Mouse (Mus musculus) forebrain, postnatal 0 days (tissue): ENCODE data around the gene Efna5. TPM values are rescaled to one million over a fixed set of nuclear protein-coding genes. Genes with fewer than 3 reads are reported as not detected.

Experiments used
- ATAC-seq: fragments of 200-750 bp; cut with Nextera tagmentation; 2 replicates; pipeline ENCODE4 v1.8.0; 2017; ENCODE audit warnings: mild to moderate bottlenecking, moderate library complexity
- DNase-seq: peaks from one replicate; pipeline ENCODE4 v3.0.0-alpha.2; 2015
- H3K27ac ChIP-seq: fragments of 300-500 bp; sonication (generic); 2 replicates; pipeline ENCODE4 v1.5.1; 2014; ENCODE audit warnings: low read depth, mild to moderate bottlenecking, antibody characterized with exemption, low read length, moderate library complexity, mixed read lengths
- H3K27me3 ChIP-seq: fragments of 300-500 bp; sonication (generic); 2 replicates; pipeline ENCODE4 v1.6.1; 2014; ENCODE audit warnings: mild to moderate bottlenecking, low read length, mixed read lengths; ENCODE audit not compliant: insufficient read depth
- H3K36me3 ChIP-seq: fragments of 300-500 bp; sonication (generic); 2 replicates; pipeline ENCODE4 v1.6.1; 2014; ENCODE audit warnings: mild to moderate bottlenecking, moderate library complexity; ENCODE audit not compliant: insufficient read depth
- H3K4me1 ChIP-seq: fragments of 300-500 bp; sonication (generic); 2 replicates; pipeline ENCODE4 v1.6.1; 2014; ENCODE audit warnings: antibody characterized with exemption; ENCODE audit not compliant: insufficient read depth
- H3K4me2 ChIP-seq: fragments of 300-500 bp; sonication (generic); 2 replicates; pipeline ENCODE4 v1.6.1; 2014; ENCODE audit warnings: low read depth, mild to moderate bottlenecking, moderate library complexity
- H3K4me3 ChIP-seq: fragments of 300-500 bp; sonication (generic); 2 replicates; pipeline ENCODE4 v1.5.1; 2014; ENCODE audit warnings: low read depth, low read length, mixed read lengths
- H3K9ac ChIP-seq: fragments of 300-500 bp; sonication (generic); 2 replicates; pipeline ENCODE4 v1.6.1; 2014; ENCODE audit warnings: mild to moderate bottlenecking
- H3K9me3 ChIP-seq: fragments of 300-500 bp; sonication (generic); 2 replicates; pipeline ENCODE4 v1.6.1; 2016; ENCODE audit warnings: low read length
- CTCF ChIP-seq: sonication (generic); IDR thresholded peaks from 2 replicates; pipeline ENCODE4 v1.5.1; 2016; ENCODE audit warnings: antibody characterized with exemption, control low read depth, low read depth
- WGBS: fragments of 180-500 bp; shearing (Covaris S2); extraction: QIAGEN DNeasy Blood & Tissue Kit; methylation state at CpG from one replicate; pipeline ENCODE4 v1.1.7; 2014; 5-methylcytosine and 5-hydroxymethylcytosine counted together
- polyA plus RNA-seq: library from polyadenylated mRNA; unstranded; fragments of >200 nt; fragmentation: Nextera tagmentation; extraction: Ambion mirVana; gene quantifications from 2 replicates; pipeline ENCODE4 v1.2.1, GENCODE M21; 2015
- total RNA-seq: library from RNA; depleted of rRNA; stranded (reverse); fragments of >200 nt; gene quantifications from 2 replicates; pipeline ENCODE4 v1.2.3, GENCODE M21; 2014

Gene Efna5
- total and polyA plus RNA-seq, 2 experiments from 2014 or later, result 7.0 to 27.0 TPM

GRCm38 (mm10) chr17:62774749-62775148 is 106.4 kb downstream of the Efna5 start:
- no peak overlapping the region for H3K4me2 ChIP-seq
- no peak overlapping the region for H3K9ac ChIP-seq
- no peaks in the 10 kb centered on the region for H3K27me3 ChIP-seq
- no peak overlapping the region for H3K27ac ChIP-seq
- no peaks in the 10 kb centered on the region for H3K9me3 ChIP-seq
- no peak overlapping the region for H3K4me3 ChIP-seq
- TF ChIP-seq CTCF, result no peak
- H3K36me3 ChIP-seq, result no peaks in the 10 kb centered on the region
- no peak for DNase-seq
- no peak for ATAC-seq
- WGBS, result 95% methylated on average over 7 of the region's 7 CpGs
- H3K4me1 ChIP-seq, result no peaks in the 10 kb centered on the region

GRCm38 (mm10) chr17:62766705-62767104 is 114.4 kb downstream of the Efna5 start:
- DNase-seq, result no peak
- Histone ChIP-seq H3K27ac (no peak overlapping the region), H3K36me3 (no peaks in the 10 kb centered on the region), H3K4me3 (no peak overlapping the region), H3K4me1 (no peaks in the 10 kb centered on the region), H3K4me2 (no peak overlapping the region), H3K27me3 (no peaks in the 10 kb centered on the region), H3K9me3 (no peaks in the 10 kb centered on the region), H3K9ac (no peak overlapping the region)
- WGBS, result 52% methylated on average over 4 of the region's 4 CpGs
- TF ChIP-seq CTCF, result no peak
- no peak for ATAC-seq

- Histone ChIP-seq H3K4me3 (no peak overlapping the region), H3K9ac (no peak overlapping the region), H3K27ac (no peak overlapping the region), H3K9me3 (no peaks in the 10 kb centered on the region), H3K27me3 (no peaks in the 10 kb centered on the region), H3K4me1 (no peaks in the 10 kb centered on the region), H3K36me3 (no peaks in the 10 kb centered on the region), H3K4me2 (no peak overlapping the region)
- DNase-seq, result no peak
- WGBS, result 78% methylated on average over 4 of the region's 4 CpGs
- no peak for ATAC-seq
- TF ChIP-seq CTCF, result no peak
These were observed 116.0 kb downstream of the Efna5 start for GRCm38 (mm10) chr17:62765165-62765564.

GRCm38 (mm10) chr17:62756951-62757350 is 124.2 kb downstream of the Efna5 start:
- no peak overlapping the region for H3K27ac ChIP-seq
- DNase-seq (no peak), ATAC-seq (no peak)
- H3K9me3 ChIP-seq, result no peaks in the 10 kb centered on the region
- no peak overlapping the region for H3K4me3 ChIP-seq
- 88% methylated on average over 3 of the region's 3 CpGs for WGBS
- H3K27me3 ChIP-seq, result no peaks in the 10 kb centered on the region
- no peaks in the 10 kb centered on the region for H3K36me3 ChIP-seq
- TF ChIP-seq CTCF, result no peak
- H3K9ac ChIP-seq, result no peak overlapping the region
- H3K4me1 ChIP-seq, result no peaks in the 10 kb centered on the region
- H3K4me2 ChIP-seq, result no peak overlapping the region

GRCm38 (mm10) chr17:62755635-62756034 is 125.5 kb downstream of the Efna5 start:
- 92% methylated on average over 2 of the region's 2 CpGs for WGBS

GRCm38 (mm10) chr17:62754638-62755037 is 126.5 kb downstream of the Efna5 start:
- ATAC-seq (no peak), DNase-seq (no peak)
- Histone ChIP-seq H3K36me3 (no peaks in the 10 kb centered on the region), H3K4me3 (no peak overlapping the region), H3K27me3 (no peaks in the 10 kb centered on the region), H3K4me1 (no peaks in the 10 kb centered on the region), H3K9ac (no peak overlapping the region), H3K4me2 (no peak overlapping the region), H3K27ac (no peak overlapping the region), H3K9me3 (no peaks in the 10 kb centered on the region)
- TF ChIP-seq CTCF, result no peak
- 89% methylated on average over 4 of the region's 4 CpGs for WGBS

More at GRCm38 (mm10) chr17:62755635-62756034, 125.5 kb downstream of the Efna5 start:
- no peak overlapping the region for H3K4me3 ChIP-seq
- H3K9ac ChIP-seq, result no peak overlapping the region
- H3K27me3 ChIP-seq, result no peaks in the 10 kb centered on the region
- no peak overlapping the region for H3K4me2 ChIP-seq
- no peak overlapping the region for H3K27ac ChIP-seq
- no peaks in the 10 kb centered on the region for H3K9me3 ChIP-seq
- DNase-seq (no peak), ATAC-seq (no peak)
- H3K36me3 ChIP-seq, result no peaks in the 10 kb centered on the region
- H3K4me1 ChIP-seq, result no peaks in the 10 kb centered on the region
- no peak for TF ChIP-seq CTCF

GRCm38 (mm10) chr17:62752381-62752889 is 128.7 kb downstream of the Efna5 start:
- Histone ChIP-seq H3K9ac (no peak overlapping the region), H3K4me1 (no peaks in the 10 kb centered on the region), H3K27ac (no peak overlapping the region), H3K4me3 (no peak overlapping the region), H3K27me3 (no peaks in the 10 kb centered on the region), H3K36me3 (no peaks in the 10 kb centered on the region), H3K4me2 (no peak overlapping the region), H3K9me3 (no peaks in the 10 kb centered on the region)
- DNase-seq (no peak), ATAC-seq (no peak)
- 13% methylated on average over 2 of the region's 2 CpGs for WGBS
- no peak for TF ChIP-seq CTCF
